Mouse (Mus musculus) embryonic stem cell, embryonic (primary cell): ENCODE results near the gene Frat2.

Experiments used
- CTCF ChIA-PET, 4 experiments: fragments of 300-600 bp in 2 of 4; fragments of 350-600 bp in 2 of 4; sonication (Branson Sonifier 250); formaldehyde crosslinking; loops; one replicate each; lab custom pipeline; 2022; ENCODE audit warnings: inconsistent platforms in 2 of 4; lab: Charles Lee
- POLR2A ChIA-PET, 4 experiments: fragments of 300-600 bp in 2 of 4; fragments of 350-600 bp in 2 of 4; sonication (Branson Sonifier 250); formaldehyde crosslinking; loops; one replicate each; lab custom pipeline; 2022; ENCODE audit warnings: antibody characterized with exemption in 4 of 4, inconsistent platforms in 1 of 4; lab: Charles Lee

Frat2 gene

DNA sequence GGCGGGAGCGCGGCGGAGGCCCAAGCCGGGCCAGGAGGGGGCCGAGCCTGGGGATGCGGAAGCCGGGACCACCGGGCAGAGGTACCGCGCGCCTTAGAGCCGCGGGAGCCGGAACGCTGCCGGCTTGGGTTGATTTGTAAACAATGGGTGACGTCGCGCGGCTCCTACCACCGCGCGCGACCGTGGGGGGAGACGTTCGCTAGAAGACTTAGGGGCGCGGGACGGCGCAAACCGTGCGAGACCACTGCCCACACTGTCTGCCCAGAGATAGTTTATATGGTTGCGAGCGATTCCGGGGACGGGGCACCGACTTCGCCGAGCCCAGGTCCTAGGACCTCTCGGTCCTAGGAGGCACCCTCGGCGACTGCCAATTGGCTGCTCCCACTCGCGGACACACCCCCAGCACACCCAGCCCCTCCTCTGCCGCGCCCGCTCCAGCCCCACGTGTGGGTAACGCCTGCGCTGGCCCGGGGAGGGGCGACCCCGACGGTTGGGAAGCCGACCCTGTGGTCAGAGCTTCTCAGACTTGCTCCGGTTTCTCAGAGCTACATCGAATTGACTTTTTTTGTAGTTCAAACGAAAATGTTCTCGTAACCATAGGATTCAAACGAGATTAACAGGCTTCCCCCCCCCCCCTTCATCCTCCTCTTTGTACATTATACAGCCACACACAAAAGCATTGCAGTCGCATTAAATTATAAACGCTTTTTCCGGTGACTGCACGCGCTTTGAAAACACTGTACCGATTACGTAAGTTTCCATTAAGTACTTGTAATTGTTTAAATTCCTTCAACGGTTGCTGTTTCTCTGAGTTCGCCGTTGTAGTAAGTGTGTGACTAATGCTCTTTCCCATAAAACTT, at the start of gene Frat2:
Frat2 (minus strand) TSS at position 141 of the 860 bp plus-strand sequence.
- CTCF ChIA-PET = interaction anchor here in 3 of 4 experiments (0.6 to 1.4 kb wide), 3 partner anchors 18 to 294 kb away, joined by 3 to 5 read pairs (median 3); no protein-coding TSS in a partner anchor
- POLR2A ChIA-PET = interaction anchor here (0.6 to 2.3 kb wide), 15 partner anchors 10 to 1831 kb away, joined by 3 to 14 read pairs (median 4); partner anchors contain the start of genes Avpi1 (in 1 of the 4), Exosc1 (in 1 of the 4), Frat1 (in 1 of the 4) and Pi4k2a (in 1 of the 4)

DNA sequence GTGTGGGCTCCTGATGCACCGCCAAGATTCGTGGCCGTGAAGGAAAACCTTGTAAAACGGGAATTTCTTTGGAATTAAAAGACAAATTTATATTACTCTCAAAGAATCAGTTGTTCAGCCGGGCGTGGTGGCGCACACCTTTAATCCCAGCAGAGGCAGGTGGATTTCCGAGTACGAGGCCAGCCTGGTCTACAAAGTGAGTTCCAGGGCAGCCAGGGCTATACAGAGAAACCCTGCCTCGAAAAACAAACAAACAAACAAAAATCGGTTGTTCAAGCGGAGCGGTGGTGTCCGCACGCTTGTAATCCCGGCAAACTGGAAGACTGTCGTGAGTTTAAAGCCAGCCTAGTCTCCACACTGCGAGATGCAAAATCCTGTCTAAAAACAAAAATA, 48.4 kb upstream of the Frat2 start:
- CTCF ChIA-PET = no interaction called here
- POLR2A ChIA-PET = no interaction called here

DNA sequence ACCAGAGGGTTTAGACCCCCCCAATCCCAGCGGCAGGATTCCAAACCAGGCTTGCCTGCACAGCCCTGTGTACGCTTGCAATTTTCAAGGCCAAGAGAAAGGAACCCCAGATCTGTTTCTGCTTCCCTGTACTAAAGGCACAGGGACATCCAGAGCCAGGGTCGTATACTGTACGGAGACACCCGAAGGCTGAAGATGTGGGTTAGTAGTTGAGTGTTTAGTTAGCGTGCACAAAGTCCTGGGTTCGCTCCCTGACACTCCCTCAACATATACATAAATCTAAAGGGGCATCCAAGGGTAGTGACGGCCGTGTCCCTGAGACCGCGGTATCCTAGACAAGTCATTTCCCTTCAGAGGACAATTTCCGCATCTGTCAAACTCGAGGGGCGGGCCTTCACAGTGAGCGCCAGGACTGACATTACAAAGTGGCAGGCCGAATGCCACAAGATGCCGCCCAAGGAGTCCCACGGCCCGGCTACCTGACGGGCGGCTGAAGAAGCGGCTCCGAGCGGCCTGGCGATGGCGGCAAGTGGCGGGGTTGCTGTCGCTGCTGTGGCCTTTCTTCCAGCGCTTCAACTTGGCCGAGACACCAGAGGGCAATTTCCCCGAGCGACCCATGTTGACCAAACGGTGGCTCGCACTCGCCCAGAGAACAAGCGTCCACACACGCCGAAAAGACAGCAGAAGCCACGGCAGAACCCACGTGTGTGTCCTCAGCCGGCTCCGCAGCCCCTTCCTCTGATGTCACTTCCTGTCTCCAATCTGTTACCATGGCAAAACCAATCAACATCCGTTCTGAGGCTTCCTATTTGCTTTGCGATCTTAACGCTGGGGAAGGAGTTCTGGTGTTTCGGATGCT, 47.8 kb upstream of the Frat2 start, which contains the start of gene Rrp12:
Rrp12 (minus strand) TSS at position 714 of the 859 bp plus-strand sequence.
- CTCF ChIA-PET = no interaction called here
- POLR2A ChIA-PET = interaction anchor here in 3 of 4 experiments (0.5 to 1.5 kb wide), 4 partner anchors 8 to 16 kb away, joined by 3 to 5 read pairs (median 4); partner anchors contain the start of gene Pgam1 (in 1 of the 3)

DNA sequence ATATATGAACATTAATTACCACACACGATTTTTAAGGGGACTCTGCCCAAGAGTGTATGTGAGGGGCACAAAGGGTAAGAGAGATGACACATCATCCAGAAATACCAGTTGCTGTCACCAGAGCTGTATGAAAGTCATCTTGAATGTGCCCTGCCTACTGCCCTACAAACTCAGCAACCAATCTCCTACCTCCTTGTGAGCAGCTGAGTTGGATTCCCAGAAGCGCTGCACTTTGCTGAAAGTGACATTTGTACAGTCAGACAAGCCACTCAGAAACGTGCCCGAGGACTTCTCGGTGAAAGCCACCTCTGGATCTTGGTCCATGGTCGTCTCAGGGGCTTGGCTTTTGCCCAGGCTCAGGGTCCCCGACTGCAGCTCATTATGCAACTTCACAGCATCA, 47.0 kb upstream of the Frat2 start:
- ChIA-PET CTCF (interaction anchor here in 1 of 4 experiments (1.6 kb wide), 1 partner anchor 11 kb away, joined by 4 read pairs; no protein-coding TSS in a partner anchor), POLR2A (interaction anchor here in 2 of 4 experiments (0.6 to 1.5 kb wide), 3 partner anchors 9 to 17 kb away, joined by 3 to 5 read pairs (median 4); partner anchors contain the start of gene Pgam1 (in 1 of the 2))

DNA sequence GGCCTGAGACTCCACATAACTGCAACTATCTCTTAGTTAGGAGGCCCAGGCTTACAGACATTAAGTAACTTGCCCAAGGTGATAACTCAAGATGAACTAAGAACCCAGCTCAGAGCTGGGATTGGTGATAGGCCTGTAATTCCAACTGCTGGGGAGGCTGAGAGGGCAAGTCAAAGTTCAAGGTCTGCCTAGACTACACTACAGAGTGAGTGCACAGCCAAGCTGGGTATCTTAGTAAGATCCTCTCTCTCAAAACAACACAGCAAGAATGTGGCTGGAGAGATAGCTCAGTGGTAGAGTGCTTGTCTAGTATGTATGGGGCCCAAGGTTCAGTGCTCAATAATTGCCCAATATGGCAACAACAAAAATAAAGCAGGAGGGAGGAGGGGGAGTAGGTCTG, 40.3 kb upstream of the Frat2 start:
- POLR2A ChIA-PET = interaction anchor here in 1 of 4 experiments (1.5 kb wide), 1 partner anchor 45 kb away, joined by 3 read pairs; the partner anchor contains the start of genes Exosc1 and Zdhhc16
- CTCF ChIA-PET = no interaction called here

DNA sequence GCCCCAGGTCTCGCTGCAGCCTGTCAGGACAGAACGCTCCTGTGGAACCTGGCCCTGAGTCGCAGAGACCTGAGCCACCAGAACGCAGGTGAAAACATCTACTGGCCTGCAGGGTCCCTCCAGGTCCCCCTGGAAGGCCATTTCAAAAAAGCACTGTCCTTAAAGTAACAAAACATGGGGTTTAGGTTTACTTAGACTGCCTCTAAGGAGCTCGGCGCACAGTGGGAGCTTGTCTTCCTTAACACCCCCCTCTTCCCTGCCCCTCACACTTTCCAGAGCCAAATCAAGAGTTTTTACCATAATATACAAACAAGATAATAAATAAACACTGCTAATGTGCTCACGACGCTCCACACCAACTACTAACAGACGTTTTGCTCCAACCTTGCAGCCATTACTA, 36.0 kb upstream of the Frat2 start:
- ChIA-PET POLR2A (interaction anchor here in 2 of 4 experiments (1.2 to 1.7 kb wide), 3 partner anchors 29 to 82 kb away, joined by 3 to 5 read pairs (median 4); partner anchors contain the start of genes Arhgap19 (in 1 of the 2) and Pgam1 (in 1 of the 2)), CTCF (interaction anchor here in 2 of 4 experiments (0.5 to 0.6 kb wide), 2 partner anchors 37 to 245 kb away, joined by 3 to 4 read pairs; no protein-coding TSS in a partner anchor)

DNA sequence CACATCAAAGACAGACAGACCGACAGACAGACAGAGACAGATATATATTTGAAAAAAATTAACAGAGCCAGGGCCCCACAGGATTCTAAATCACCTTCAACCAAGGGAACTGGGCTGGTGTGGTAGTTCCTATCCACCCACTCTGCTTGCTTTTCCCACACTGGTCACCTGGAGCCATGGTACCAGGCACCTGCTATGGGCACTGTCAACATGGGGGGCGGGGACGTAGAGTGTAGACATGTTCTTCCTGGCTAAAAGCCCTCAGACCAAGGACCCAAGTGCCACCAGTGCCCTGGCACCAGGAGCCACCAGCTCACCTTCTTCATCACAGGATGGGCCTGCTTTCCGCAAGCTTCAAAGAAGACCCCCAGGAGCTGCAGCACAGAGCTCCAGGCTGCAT, 33.9 kb upstream of the Frat2 start:
- ChIA-PET CTCF (no interaction called here), POLR2A (no interaction called here)

DNA sequence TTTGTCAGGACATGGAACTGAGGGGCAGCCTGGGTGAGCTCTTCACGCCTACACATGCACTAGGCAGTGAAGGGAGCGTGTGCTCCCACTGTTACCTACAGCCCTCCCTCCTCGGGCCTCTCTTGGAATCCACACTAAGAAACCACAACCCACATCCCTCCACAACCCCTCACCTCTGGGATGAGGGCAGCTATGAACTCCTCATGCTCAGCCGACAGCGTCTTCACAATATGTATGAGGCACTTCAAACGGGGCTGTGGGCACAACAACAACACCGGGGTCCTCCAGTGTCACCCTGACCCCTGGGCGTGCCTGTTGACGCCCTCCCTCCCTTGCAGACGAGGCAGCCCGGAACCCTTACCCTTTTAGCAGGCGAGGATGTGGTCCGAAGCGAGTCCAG, 26.4 kb upstream of the Frat2 start:
- CTCF ChIA-PET = interaction anchor here in 1 of 4 experiments (0.6 kb wide), 1 partner anchor 78 kb away, joined by 4 read pairs; no protein-coding TSS in a partner anchor
- POLR2A ChIA-PET = interaction anchor here in 2 of 4 experiments (0.6 to 1.6 kb wide), 3 partner anchors 12 to 92 kb away, joined by 3 to 5 read pairs (median 4); no protein-coding TSS in a partner anchor

DNA sequence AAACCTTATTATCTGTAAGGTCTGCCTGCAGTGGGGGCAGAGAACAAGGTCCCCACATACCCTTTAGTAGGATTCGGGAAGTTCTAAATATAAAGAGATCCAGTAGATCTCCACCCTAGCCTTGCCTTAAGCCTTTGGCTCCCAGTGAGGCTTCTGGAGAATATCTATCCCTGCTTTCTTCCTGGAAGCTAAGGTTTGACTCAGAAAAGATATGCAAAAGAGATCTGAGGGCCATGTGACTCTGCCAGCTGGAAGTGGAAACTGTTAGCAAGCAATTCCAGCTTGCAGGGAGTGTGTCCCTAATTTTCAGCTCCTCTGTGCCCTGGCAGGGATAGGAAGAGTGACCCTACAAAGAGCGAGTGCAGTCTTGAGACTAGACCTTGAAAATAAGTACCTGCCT, 24.4 kb upstream of the Frat2 start:
- ChIA-PET CTCF (no interaction called here), POLR2A (interaction anchor here in 2 of 4 experiments (0.7 to 2.3 kb wide), 5 partner anchors 11 to 52 kb away, joined by 3 to 9 read pairs (median 3); no protein-coding TSS in a partner anchor)

DNA sequence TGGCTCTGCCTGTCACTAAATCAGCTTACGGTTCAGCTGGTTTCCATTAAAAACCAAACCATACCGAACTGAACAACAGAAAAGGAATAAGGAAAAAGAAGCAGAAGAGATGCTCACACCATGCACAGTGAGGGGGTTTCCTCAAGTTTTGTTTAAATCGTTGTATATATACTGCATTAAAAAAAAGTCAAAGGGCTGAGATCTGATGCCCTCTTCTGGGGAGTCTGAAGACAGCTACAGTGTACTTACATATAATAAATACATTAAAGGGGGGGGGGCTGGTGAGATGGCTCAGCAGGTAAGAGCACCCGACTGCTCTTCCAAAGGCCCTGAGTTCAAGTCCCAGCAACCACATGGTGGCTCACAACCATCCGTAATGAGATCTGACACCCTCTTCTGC, 22.0 kb upstream of the Frat2 start:
- CTCF ChIA-PET = interaction anchor here in 1 of 4 experiments (0.6 kb wide), 1 partner anchor 30 kb away, joined by 4 read pairs; no protein-coding TSS in a partner anchor
- POLR2A ChIA-PET = interaction anchor here in 2 of 4 experiments (0.9 to 1.2 kb wide), 2 partner anchors 24 to 42 kb away, joined by 3 read pairs; partner anchors contain the start of gene Pgam1 (in 1 of the 2)

DNA sequence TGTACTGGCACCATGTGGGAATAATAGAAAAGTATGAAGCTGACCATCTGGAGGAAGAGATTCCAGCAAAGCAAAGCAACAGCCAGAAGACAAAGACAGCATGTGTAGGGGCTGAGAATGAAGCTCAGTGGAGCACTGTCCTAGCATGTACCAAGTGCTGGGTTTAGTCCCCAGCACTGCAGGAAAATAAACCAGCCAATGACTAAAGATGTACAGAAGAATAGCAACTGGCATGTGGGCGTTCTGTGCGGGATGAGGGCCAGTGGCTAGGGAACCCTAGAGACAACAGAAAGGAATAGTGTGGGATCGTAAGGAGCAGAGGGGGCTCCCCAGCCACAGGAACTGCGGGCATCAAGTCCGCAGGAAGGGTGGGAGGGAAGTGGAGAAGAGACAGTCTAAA, 21.4 kb upstream of the Frat2 start:
- POLR2A ChIA-PET = interaction anchor here in 2 of 4 experiments (0.6 to 1.2 kb wide), 3 partner anchors 24 to 42 kb away, joined by 3 to 4 read pairs (median 3); partner anchors contain the start of gene Pgam1 (in 1 of the 2)
- CTCF ChIA-PET = no interaction called here

DNA sequence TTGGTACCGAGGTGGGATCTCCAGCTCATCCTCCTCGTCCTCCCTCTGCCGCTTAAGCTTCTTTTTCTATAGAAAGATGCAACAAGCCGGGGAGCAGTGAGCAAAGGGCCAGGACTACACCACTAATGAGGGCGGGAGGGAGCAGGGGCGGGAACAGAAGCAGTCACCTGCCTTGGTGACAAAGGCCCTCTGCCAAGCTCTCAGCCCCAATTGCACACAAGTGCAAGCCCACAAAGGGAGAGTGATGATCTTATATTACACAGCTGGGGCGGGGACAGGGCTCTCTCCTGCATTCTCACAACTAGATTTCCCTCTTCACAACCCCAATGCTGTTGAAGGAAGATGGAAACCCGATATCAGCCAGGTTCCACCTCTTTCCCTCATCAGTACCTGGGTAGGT, 18.8 kb upstream of the Frat2 start:
- ChIA-PET POLR2A (interaction anchor here in 2 of 4 experiments (0.6 to 2.2 kb wide), 9 partner anchors 9 to 565 kb away, joined by 3 to 9 read pairs (median 5); partner anchors contain the start of genes Exosc1 (in 1 of the 2) and Zdhhc16 (in 1 of the 2)), CTCF (interaction anchor here in 2 of 4 experiments (1.1 to 1.3 kb wide), 3 partner anchors 8 to 39 kb away, joined by 3 to 5 read pairs (median 4); partner anchors contain the start of gene Frat2 (in 1 of the 2))

DNA sequence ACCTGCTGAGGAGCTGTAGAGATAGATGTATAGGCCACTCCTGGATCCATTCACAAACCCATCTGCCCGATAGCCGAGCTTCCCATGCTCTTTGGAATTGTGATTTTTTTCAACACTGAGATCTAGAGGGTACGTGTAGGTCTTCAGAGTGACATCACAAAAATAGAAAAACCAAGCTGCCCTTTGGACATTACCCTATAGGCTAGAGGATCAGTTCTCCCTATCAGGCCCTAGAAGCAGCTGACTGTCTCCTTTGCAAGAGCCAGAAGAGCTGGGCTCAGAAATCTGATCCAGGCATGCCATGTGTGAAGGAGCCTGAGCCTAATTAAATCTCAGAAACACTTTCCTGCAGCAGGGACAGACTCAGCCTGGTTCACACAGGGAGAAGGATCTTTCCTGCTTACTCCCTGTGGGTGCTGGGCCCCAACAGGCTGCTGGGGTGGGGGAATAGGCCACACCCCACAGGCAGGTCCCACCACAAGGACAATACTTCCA, 9.9 kb upstream of the Frat2 start:
- POLR2A ChIA-PET = interaction anchor here in 3 of 4 experiments (1.3 to 2.6 kb wide), 6 partner anchors 9 to 18 kb away, joined by 3 to 8 read pairs (median 4); partner anchors contain the start of gene Frat2 (in 1 of the 3)
- CTCF ChIA-PET = interaction anchor here in 1 of 4 experiments (0.6 kb wide), 1 partner anchor 102 kb away, joined by 11 read pairs; no protein-coding TSS in a partner anchor

DNA sequence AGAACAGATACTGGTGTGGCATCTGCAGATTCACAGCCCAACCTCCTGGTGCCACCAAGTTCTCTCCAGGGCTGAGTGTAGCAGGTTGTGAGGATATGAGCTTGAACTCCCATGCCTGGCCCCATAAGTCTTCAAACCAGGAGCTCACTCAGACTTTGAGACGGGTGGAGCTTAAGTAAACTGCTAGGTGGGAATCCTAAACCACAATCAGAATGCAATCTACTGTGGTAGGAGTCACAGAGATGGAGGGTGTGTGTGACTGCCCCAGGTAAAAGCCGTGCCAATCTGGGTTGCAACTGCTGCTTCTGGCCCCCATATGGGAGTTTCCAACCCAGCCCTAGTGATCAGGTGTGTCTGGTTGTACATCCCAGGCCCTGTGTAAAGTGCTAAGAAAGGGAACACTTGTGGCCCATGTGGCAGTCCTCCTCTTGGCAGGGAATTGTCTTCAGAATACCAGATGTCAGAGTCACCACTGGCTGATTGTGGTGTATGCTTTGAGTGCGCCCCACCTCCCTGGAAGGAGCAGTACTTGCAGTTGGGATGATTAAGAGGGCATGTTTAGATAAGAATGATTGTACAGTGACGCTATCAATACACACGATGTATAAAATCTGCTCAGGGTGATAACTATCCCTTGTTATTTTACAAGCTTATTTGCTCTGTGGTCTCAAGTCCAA, 9.3 kb upstream of the Frat2 start:
- ChIA-PET POLR2A (interaction anchor here in 3 of 4 experiments (0.6 to 2.6 kb wide), 5 partner anchors 9 to 150 kb away, joined by 3 to 8 read pairs (median 4); partner anchors contain the start of gene Frat2 (in 1 of the 3)), CTCF (interaction anchor here in 2 of 4 experiments (0.5 to 0.6 kb wide), 2 partner anchors 103 to 188 kb away, joined by 3 to 11 read pairs; no protein-coding TSS in a partner anchor)

DNA sequence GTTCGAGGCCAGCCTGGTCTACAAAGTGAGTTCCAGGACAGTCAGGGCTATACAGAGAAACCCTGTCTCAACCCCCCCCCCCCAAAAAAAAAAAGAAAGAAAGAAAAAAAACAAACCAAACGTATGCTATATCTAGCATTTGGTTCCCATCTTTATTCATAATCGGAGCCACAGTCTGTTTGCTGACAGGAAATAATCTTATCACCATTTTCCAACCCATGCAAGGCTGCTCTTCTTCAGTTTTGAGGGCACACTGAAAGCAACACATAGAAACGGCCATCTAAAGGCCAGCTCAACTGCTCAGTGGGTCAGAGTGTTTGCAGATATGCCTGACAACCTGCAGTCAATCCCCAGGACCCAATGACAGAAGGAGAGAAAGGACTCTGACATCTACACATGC, 4.5 kb upstream of the Frat2 start:
- CTCF ChIA-PET = interaction anchor here in 1 of 4 experiments (0.5 kb wide), 2 partner anchors 30 to 62 kb away, joined by 4 read pairs; no protein-coding TSS in a partner anchor
- POLR2A ChIA-PET = no interaction called here
